Mouse (Mus musculus): ENCODE results near the gene Alk.

GRCm38 (mm10) chr17:72012775-72013174 is 591.7 kb downstream of the Alk start:
- TF ChIP-seq CTCF (IDR thresholded peaks at IDR 0.05; ENCODE audit: low read depth, low read length) (no peak), POLR2A (IDR thresholded peaks at IDR 0.05; ENCODE audit: extremely low read depth, insufficient read depth, low read length) (no peak)
